Mouse (Mus musculus): ENCODE measurements at regions not wholly inside any gene's neighbourhood (a gene's known extent, or its start where the extent isn't known, plus 50 kb on each side); places are given as distances from the start of the nearest gene placed in this dataset.
"Not testable (repeated sequence)": the region's sequence is repeated elsewhere in the genome, so short reads cannot be mapped to it uniquely, and the experiment has no call there.

DNA sequence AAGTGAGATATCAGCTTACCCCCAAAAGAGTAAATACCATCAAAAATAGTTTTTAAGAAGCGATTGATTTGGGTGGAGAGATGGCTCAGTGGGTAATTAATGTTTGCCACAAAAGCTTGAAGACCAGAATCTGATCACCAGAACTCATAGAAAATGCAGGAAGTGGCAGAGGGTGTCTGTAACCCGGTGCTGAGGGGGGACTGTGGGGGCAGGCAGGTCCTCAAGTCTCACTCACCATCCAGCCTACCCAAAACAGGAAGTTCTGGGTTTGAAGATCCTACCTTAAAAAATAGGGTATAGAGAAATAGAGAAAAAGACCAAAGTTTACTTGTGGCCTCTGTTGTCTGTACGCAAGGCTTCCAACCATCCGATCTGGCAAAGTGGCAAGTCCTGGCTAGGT lies 190.3 kb upstream of the Plcz1 start:
- no peak; the same call in 1 of the 2 replicates for ATAC-seq (replicated peaks; ENCODE audit: poor library complexity)

DNA sequence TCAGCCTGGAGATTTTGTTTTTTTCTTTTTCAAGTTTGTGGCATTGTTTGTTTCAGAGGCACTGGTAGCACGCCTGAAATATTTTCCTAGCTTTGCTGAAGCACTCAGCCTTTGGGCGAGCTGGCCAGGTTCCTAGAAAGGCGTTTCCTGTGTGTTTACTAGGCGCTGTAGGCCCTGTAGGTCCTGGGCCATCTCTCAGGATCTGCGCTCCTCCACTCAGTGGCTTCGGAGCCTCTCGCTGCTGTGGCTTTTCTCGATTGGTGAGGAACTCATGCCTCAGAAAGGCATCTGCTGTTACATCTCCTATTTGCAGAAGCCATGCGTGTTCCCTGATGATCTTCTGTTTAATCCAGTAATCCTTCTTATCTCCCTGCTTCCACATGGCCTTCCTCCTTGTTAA lies 188.0 kb upstream of the Plcz1 start:
- no peak for ATAC-seq (replicated peaks; ENCODE audit: poor library complexity)

DNA sequence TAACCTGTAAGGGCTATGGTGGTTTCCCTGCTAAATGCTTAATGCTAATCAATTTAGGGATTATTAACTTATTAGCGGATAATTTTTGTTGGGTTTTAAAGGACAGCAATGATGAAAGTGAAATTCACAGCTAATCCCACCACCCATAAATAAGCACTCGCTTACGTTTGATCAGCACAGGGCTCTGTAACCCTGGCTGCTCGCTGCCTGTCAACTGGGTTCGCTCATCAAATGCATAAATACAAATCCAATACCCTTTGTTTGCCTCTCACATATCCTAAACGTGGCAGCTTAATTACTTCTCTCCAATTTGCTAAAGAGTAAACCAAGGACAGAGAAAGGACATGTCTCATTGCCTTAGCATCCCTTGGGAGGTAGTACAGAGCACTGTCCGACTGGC lies 187.5 kb upstream of the Plcz1 start:
- ATAC-seq (replicated peaks; ENCODE audit: poor library complexity) = no peak

- ATAC-seq (replicated peaks; ENCODE audit: poor library complexity) = no peak
Measured at GRCm38 (mm10) chr6:140222534-140223324, 181.5 kb upstream of the Plcz1 start.

GRCm38 (mm10) chr6:140221653-140222272 lies 180.5 kb upstream of the Plcz1 start:
- ATAC-seq (replicated peaks; ENCODE audit: poor library complexity) = no peak

GRCm38 (mm10) chr6:140218789-140219188 lies 177.5 kb upstream of the Plcz1 start:
- ATAC-seq (replicated peaks; ENCODE audit: poor library complexity) = no peak

- ATAC-seq (replicated peaks; ENCODE audit: poor library complexity) = no peak
Measured at GRCm38 (mm10) chr6:140212403-140212802, 171.1 kb upstream of the Plcz1 start.

- ATAC-seq (replicated peaks; ENCODE audit: poor library complexity) = no peak
Measured at GRCm38 (mm10) chr6:140210141-140210540, 168.9 kb upstream of the Plcz1 start.

GRCm38 (mm10) chr6:140209083-140209482 lies 167.8 kb upstream of the Plcz1 start:
- no peak for ATAC-seq (replicated peaks; ENCODE audit: poor library complexity)

GRCm38 (mm10) chr6:140208375-140208774 lies 167.1 kb upstream of the Plcz1 start:
- no peak for ATAC-seq (replicated peaks; ENCODE audit: poor library complexity)

DNA sequence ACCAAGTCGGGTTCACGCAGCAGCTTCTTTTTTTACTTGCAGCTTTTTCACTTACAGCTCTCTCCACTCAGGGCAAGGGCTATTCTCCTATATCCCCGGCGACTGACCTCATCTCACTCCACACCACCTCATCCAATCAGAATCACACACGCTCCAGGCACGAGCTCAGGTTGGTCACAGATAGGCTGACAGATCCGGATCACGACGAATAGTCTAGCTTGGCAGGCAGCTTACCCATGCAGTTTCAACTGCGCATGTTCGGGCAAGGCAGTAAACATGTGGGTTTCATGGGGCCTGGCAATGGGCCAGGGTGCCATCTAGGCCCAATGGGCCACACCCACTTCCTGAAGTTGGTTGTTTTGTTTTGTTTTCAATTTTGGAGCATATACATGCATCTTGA lies 165.4 kb upstream of the Plcz1 start:
- ATAC-seq (replicated peaks; ENCODE audit: poor library complexity) = not testable (repeated sequence)

DNA sequence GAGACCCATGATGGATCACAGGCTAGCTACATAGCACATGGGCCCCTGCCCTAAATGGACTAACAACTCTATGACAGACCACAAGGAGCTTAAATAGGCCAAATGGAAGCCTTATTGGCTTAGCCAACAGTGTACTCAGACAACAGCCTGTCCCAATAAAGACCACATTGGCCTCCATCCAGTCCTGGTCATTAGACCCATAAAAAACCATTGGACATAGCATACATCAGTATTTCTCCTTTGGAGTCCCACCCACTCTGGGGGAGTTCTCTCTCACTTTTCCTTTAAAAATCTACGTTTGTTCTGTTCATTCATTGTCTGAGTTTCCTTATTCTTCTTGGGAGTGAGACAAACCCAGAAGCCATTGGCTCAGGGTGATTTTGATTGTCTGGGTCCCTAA lies 160.1 kb upstream of the Plcz1 start:
- no peak for ATAC-seq (replicated peaks; ENCODE audit: poor library complexity)

- ATAC-seq (replicated peaks; ENCODE audit: poor library complexity) = peak; percentile 60
Measured at GRCm38 (mm10) chr6:140200322-140200721, 159.1 kb upstream of the Plcz1 start.

GRCm38 (mm10) chr6:140198036-140198435 lies 156.8 kb upstream of the Plcz1 start:
- ATAC-seq (replicated peaks; ENCODE audit: poor library complexity) = no peak

DNA sequence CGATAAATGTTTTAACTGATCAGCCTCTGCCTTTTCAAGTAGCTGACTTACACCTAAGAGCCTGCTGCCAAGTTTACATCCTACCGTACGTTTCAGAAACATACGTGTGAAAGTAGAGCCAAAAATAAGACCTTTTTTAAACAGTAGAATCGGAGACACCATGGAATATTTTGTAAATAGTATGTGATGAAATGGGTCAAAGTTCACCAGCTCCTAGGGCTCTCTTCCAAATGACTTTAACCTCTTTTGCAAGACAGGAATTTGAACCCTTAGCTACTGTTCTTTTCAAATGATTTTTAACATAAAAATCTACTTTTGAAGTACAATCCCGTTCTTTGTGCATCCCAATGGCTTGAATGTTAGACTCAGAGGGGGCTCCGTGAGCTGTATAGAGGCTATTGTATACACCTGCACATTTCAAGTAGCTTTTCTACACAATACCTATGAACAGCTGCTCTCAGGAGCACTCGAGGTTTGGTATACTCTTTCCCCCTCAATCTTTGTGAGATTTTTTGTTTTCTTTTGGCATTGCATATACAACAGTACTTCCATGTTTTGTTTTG lies 155.9 kb upstream of the Plcz1 start:
- ATAC-seq (replicated peaks; ENCODE audit: poor library complexity) = no peak

GRCm38 (mm10) chr6:140194276-140194675 lies 153.0 kb upstream of the Plcz1 start:
- no peak for ATAC-seq (replicated peaks; ENCODE audit: poor library complexity)

- no peak for ATAC-seq (replicated peaks; ENCODE audit: poor library complexity)
Measured at GRCm38 (mm10) chr6:140193084-140193939, 152.1 kb upstream of the Plcz1 start.

DNA sequence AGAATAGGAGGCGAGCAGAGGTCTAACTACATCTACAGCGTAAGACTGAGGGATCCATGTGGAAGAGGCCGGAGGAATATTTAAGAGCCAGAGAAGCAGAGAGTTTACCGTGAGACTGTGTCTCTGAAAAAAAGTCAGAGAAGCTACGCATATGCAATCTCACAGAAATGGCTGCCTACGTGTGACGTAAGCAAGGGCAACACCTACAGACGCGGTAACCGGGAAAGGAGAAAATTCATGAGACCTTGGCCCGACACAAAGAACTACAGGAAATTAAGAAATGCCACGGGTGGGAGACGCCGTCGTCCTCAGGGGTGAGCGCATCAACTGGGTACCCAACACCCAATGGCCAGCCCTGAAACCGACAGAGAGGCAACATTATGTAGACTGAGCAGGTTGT lies 151.3 kb upstream of the Plcz1 start:
- ATAC-seq (replicated peaks; ENCODE audit: poor library complexity) = no peak

GRCm38 (mm10) chr6:140191341-140191740 lies 150.1 kb upstream of the Plcz1 start:
- no peak for ATAC-seq (replicated peaks; ENCODE audit: poor library complexity)

GRCm38 (mm10) chr6:140189601-140190000 lies 148.3 kb upstream of the Plcz1 start:
- no peak for ATAC-seq (replicated peaks; ENCODE audit: poor library complexity)

GRCm38 (mm10) chr6:140187733-140188132 lies 146.5 kb upstream of the Plcz1 start:
- no peak for ATAC-seq (replicated peaks; ENCODE audit: poor library complexity)
